Mouse (Mus musculus): ENCODE data around the gene Ptov1.

DNA sequence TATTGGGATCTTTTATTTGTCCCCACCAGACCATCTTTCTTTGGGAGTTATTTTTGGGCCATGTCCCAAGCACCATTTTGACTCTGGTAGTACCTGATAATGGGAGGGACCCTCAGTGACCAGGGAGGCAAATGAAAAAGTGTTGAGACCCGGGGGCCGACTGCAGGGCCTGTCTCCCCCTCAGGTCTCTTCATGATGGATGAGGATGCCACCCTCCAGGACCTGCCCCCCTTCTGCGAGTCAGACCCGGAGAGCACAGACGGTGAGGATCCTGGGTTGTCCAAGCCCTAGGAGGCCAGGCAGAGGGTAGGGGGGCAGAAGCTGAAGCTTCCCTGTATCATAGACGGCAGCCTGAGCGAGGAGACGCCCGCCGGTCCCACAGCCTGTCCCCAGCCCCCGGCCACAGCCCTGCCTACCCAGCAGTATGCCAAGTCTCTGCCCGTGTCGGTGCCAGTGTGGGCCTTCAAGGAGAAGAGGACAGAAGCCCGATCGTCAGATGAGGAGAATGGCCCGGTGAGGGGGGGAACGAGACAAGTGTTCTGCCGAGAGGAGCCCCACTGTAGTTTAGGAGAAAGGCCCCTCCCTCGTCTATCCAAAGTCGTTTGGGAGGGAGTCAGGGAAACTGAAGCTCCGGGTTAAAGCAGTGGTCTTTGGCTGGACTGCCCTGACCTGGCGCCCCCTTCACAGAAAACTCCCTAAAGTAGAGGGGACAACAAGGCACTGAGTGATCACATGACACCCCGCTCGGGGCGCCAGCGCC, 15.8 kb downstream of the Ptov1 start:
- no peak for TF ChIP-seq CTCF (IDR thresholded peaks at IDR 0.05; ENCODE audit: extremely low read depth, insufficient read depth, insufficient read length, insufficient replicate concordance)
- no peak for TF ChIP-seq POLR2A (IDR thresholded peaks at IDR 0.05; ENCODE audit: low read depth, low read length)
